9 mouse cellular contexts compared by ENCODE assay signal in the genomic region with DNA sequence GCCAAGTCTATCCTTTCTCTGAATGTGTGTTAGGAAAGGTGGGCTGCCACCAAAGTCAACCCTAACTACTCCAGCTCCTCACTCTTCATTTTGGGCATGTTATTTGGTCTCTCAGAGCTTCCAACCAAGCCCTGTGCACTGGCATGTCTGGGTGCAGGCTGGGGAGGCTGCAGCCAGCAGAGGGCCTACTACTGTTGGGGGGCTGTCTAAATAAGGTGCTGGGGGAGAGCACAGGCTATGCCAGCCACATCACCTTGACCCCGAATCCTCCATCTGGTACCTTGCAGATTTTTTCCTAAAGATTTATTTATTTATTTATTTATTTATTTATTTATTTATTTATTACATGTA. TPM values are rescaled to one million over a fixed set of nuclear protein-coding genes. Genes with fewer than 3 reads are reported as not detected.
DNase-seq lines count a peak whose midpoint lies in the region; ATAC-seq and TF ChIP-seq lines count a peak whose summit lies in the region.
"Had no signal": no experiment of that assay in that cellular context is flagged by ENCODE, and none has a peak within 500 bp of the region (broad histone marks: within the 10 kb centered on the region; RNA-seq: fewer than 3 reads in every experiment).

No protein-coding gene starts in this region.

- no peak overlapping the region for H3K4me3 ChIP-seq in layer of hippocampus, adult 2 months
- no peak overlapping the region for H3K4me3 ChIP-seq in limb, embryonic 15.5 days
- H3K4me3 ChIP-seq in forebrain, embryonic 15.5 days: no peak overlapping the region
- H3K4me3 ChIP-seq in forebrain, postnatal 0 days (ENCODE audit: low read depth, low read length): no peak overlapping the region
- H3K4me3 ChIP-seq: neural tube, embryonic 15.5 days had no signal

- DNase-seq in layer of hippocampus, adult 2 months (ENCODE audit: low spot score in 2 of 2): no peak
- DNase-seq in layer of hippocampus, postnatal 25 days (ENCODE audit: extremely low spot score in 1 of 2, low spot score in 1 of 2): no peak
- peak; percentile 79 for DNase-seq in thymus, postnatal 14 days
- DNase-seq in thymus, adult 18-20 months: no peak
- DNase-seq in forebrain, postnatal 0 days: no peak
- DNase-seq: cerebellum, adult 11 months had no signal

- no peaks in the 10 kb centered on the region for H3K4me1 ChIP-seq in limb, embryonic 15.5 days
- H3K4me1 ChIP-seq in forebrain, embryonic 15.5 days: no peaks in the 10 kb centered on the region
- H3K4me1 ChIP-seq in forebrain, postnatal 0 days (ENCODE audit: insufficient read depth): no peaks in the 10 kb centered on the region
- H3K4me1 ChIP-seq: neural tube, embryonic 15.5 days had no signal

- no peaks in the 10 kb centered on the region for H3K36me3 ChIP-seq in limb, embryonic 15.5 days
- H3K36me3 ChIP-seq in forebrain, embryonic 15.5 days: no peaks in the 10 kb centered on the region
- H3K36me3 ChIP-seq in forebrain, postnatal 0 days (ENCODE audit: insufficient read depth): 0 out of 2 replicates have a peak, but pooled peaks cover 3% of the 10 kb centered on the region
- H3K36me3 ChIP-seq: neural tube, embryonic 15.5 days had no signal

- peak; percentile 30 for TF ChIP-seq CTCF in layer of hippocampus, adult 2 months (conservative IDR thresholded peaks at IDR 0.05)
- no peak for TF ChIP-seq CTCF in forebrain, postnatal 0 days (IDR thresholded peaks at IDR 0.05; ENCODE audit: low read depth)

- no peak overlapping the region for H3K9ac ChIP-seq in limb, embryonic 15.5 days
- no peak overlapping the region for H3K9ac ChIP-seq in forebrain, embryonic 15.5 days (replicated peaks)
- no peak overlapping the region for H3K9ac ChIP-seq in forebrain, postnatal 0 days
- H3K9ac ChIP-seq: neural tube, embryonic 15.5 days had no signal

- no peaks in the 10 kb centered on the region for H3K9me3 ChIP-seq in limb, embryonic 15.5 days
- H3K9me3 ChIP-seq in forebrain, embryonic 15.5 days: no peaks in the 10 kb centered on the region
- no peaks in the 10 kb centered on the region for H3K9me3 ChIP-seq in forebrain, postnatal 0 days (ENCODE audit: low read length)
- H3K9me3 ChIP-seq: neural tube, embryonic 15.5 days had no signal

- H3K4me2 ChIP-seq in limb, embryonic 15.5 days: no peak overlapping the region
- no peak overlapping the region for H3K4me2 ChIP-seq in forebrain, embryonic 15.5 days (replicated peaks)
- H3K4me2 ChIP-seq in forebrain, postnatal 0 days (ENCODE audit: low read depth): no peak overlapping the region
- H3K4me2 ChIP-seq: neural tube, embryonic 15.5 days had no signal

- no peak overlapping the region for H3K27ac ChIP-seq in layer of hippocampus, adult 2 months
- H3K27ac ChIP-seq in limb, embryonic 15.5 days: 0 out of 2 replicates have a peak overlapping the region, but pooled peaks have one; percentile 17
- no peak overlapping the region for H3K27ac ChIP-seq in forebrain, embryonic 15.5 days (replicated peaks)
- H3K27ac ChIP-seq in forebrain, postnatal 0 days (ENCODE audit: low read depth, low read length): no peak overlapping the region
- H3K27ac ChIP-seq: neural tube, embryonic 15.5 days had no signal

- no peak for ATAC-seq in limb, embryonic 15.5 days (ENCODE audit: insufficient number of reproducible peaks, low FRiP score, low TSS enrichment, low read depth)
- no peak for ATAC-seq in forebrain, embryonic 15.5 days (replicated peaks)
- no peak for ATAC-seq in forebrain, postnatal 0 days

- WGBS in limb, embryonic 15.5 days: 81% methylated on average over 1 of the region's 1 CpGs
- WGBS in forebrain, embryonic 15.5 days: 100% methylated on average over 1 of the region's 1 CpGs
- WGBS in forebrain, postnatal 0 days: 92% methylated on average over 1 of the region's 1 CpGs

- H3K27me3 ChIP-seq in limb, embryonic 15.5 days: no peaks in the 10 kb centered on the region
- H3K27me3 ChIP-seq in forebrain, embryonic 15.5 days: no peaks in the 10 kb centered on the region
- H3K27me3 ChIP-seq in forebrain, postnatal 0 days (ENCODE audit: insufficient read depth, low read length): no peaks in the 10 kb centered on the region
- H3K27me3 ChIP-seq: neural tube, embryonic 15.5 days had no signal

RNA-seq across cellular contexts. Expression of a gene that starts 8.1 kb away (rescaled TPM):
- total RNA-seq in layer of hippocampus, adult 2 months (2021): 10 to 100 TPM; 10.3 to 11.2 TPM
- total RNA-seq in layer of hippocampus, postnatal 25 days (2021): 10 to 100 TPM; 13.2 to 13.5 TPM
- polyA plus RNA-seq in limb, embryonic 15.5 days (2015; fragmentation: Nextera tagmentation; extraction: Ambion mirVana): 33.2 and 36.5 TPM in 2 replicates
- polyA plus RNA-seq in forebrain, embryonic 15.5 days (2015; fragmentation: Nextera tagmentation; extraction: Ambion mirVana): 45.0 and 47.2 TPM in 2 replicates
- 42.9 and 43.3 TPM in 2 replicates for total RNA-seq in forebrain, postnatal 0 days (2014; rRNA removed)
- 34.8 and 38.7 TPM in 2 replicates for polyA plus RNA-seq in forebrain, postnatal 0 days (2015; fragmentation: Nextera tagmentation; extraction: Ambion mirVana)

RNA-seq across cellular contexts. Expression of a gene that starts 39.4 kb away (rescaled TPM):
- total RNA-seq in layer of hippocampus, adult 2 months (2021): 10 to 100 TPM; 24.2 to 28.7 TPM
- total RNA-seq in layer of hippocampus, postnatal 25 days (2021): 10 to 100 TPM; 26.3 to 29.5 TPM
- 28.8 and 31.5 TPM in 2 replicates for polyA plus RNA-seq in limb, embryonic 15.5 days (2015; fragmentation: Nextera tagmentation; extraction: Ambion mirVana)
- 36.0 and 38.8 TPM in 2 replicates for polyA plus RNA-seq in forebrain, embryonic 15.5 days (2015; fragmentation: Nextera tagmentation; extraction: Ambion mirVana)
- total RNA-seq in forebrain, postnatal 0 days (2014; rRNA removed): 50.3 and 53.8 TPM in 2 replicates
- 40.9 and 46.3 TPM in 2 replicates for polyA plus RNA-seq in forebrain, postnatal 0 days (2015; fragmentation: Nextera tagmentation; extraction: Ambion mirVana)

RNA-seq across cellular contexts. Expression of a gene that starts 39.6 kb away (rescaled TPM):
- total RNA-seq in layer of hippocampus, adult 2 months (2021): 1 to 10 TPM; 5.4 to 6.1 TPM
- 1 to 10 TPM; 3.5 to 4.6 TPM for total RNA-seq in layer of hippocampus, postnatal 25 days (2021)
- polyA plus RNA-seq in limb, embryonic 15.5 days (2015; fragmentation: Nextera tagmentation; extraction: Ambion mirVana): 56.4 and 69.4 TPM in 2 replicates
- 10.5 and 11.2 TPM in 2 replicates for polyA plus RNA-seq in forebrain, embryonic 15.5 days (2015; fragmentation: Nextera tagmentation; extraction: Ambion mirVana)
- 5.7 and 13.6 TPM in 2 replicates for total RNA-seq in forebrain, postnatal 0 days (2014; rRNA removed)
- 15.3 and 18.0 TPM in 2 replicates for polyA plus RNA-seq in forebrain, postnatal 0 days (2015; fragmentation: Nextera tagmentation; extraction: Ambion mirVana)
